Mouse (Mus musculus): ENCODE data around the gene Dpp6. TPM values are rescaled to one million over a fixed set of nuclear protein-coding genes. Genes with fewer than 3 reads are reported as not detected.

Gene Dpp6
- polyA plus RNA-seq, 1 experiment from 2014 or later = 100 TPM

DNA sequence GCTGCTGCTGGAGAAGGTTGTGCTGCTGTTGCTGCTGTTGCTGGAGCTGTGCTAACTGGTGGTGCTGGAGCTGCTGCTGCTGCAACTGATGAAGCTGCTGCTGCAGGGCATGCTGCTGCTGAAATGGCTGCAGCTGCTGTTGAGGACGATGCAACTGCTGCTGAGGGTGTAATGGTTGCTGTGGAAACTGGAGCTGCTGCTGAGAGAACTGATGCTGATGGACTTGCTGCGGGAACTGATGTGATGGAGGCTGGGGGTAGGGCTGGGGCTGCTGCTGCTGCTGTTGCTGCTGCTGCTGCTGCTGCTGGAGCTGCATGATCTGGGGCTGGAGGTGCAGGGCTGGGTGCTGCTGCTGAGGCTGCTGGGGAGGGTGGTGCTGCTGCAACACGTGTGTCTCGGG, 948.8 kb downstream of the Dpp6 start:
- no peak overlapping the region for H3K4me2 ChIP-seq (ENCODE audit: low read depth, low read length)
- no peak overlapping the region for H3K9ac ChIP-seq (replicated peaks; ENCODE audit: low read depth, low read length)
- no peaks in the 10 kb centered on the region for H3K4me1 ChIP-seq (ENCODE audit: control insufficient read depth, insufficient read depth, low read length)
- no peaks in the 10 kb centered on the region for H3K27me3 ChIP-seq (ENCODE audit: control insufficient read depth, insufficient read depth, low read length)
- H3K36me3 ChIP-seq (ENCODE audit: control insufficient read depth, insufficient read depth, low read length) = peaks cover 28% of the 10 kb centered on the region
- no peak overlapping the region for H3K27ac ChIP-seq (ENCODE audit: low read depth, low read length)
- H3K9me3 ChIP-seq (ENCODE audit: control insufficient read depth, low read length) = no peaks in the 10 kb centered on the region
- 76% methylated on average over 4 of the region's 4 CpGs for WGBS
- no peak for ATAC-seq (ENCODE audit: low read depth)
- no peak overlapping the region for H3K4me3 ChIP-seq (ENCODE audit: low read depth, low read length)

- 59% methylated on average over 5 of the region's 5 CpGs for WGBS
- peak; percentile 46; the same call in 1 of the 2 replicates for ATAC-seq (ENCODE audit: low read depth)
- H3K27ac ChIP-seq (ENCODE audit: low read depth, low read length) = no peak overlapping the region
- no peak overlapping the region for H3K4me3 ChIP-seq (ENCODE audit: low read depth, low read length)
- H3K36me3 ChIP-seq (ENCODE audit: control insufficient read depth, insufficient read depth, low read length) = peaks cover 36% of the 10 kb centered on the region
- H3K9me3 ChIP-seq (ENCODE audit: control insufficient read depth, low read length) = no peaks in the 10 kb centered on the region
- H3K4me1 ChIP-seq (ENCODE audit: control insufficient read depth, insufficient read depth, low read length) = no peaks in the 10 kb centered on the region
- no peak overlapping the region for H3K4me2 ChIP-seq (ENCODE audit: low read depth, low read length)
- no peak overlapping the region for H3K9ac ChIP-seq (replicated peaks; ENCODE audit: low read depth, low read length)
- H3K27me3 ChIP-seq (ENCODE audit: control insufficient read depth, insufficient read depth, low read length) = no peaks in the 10 kb centered on the region
Observed at GRCm38 (mm10) chr5:27767948-27768347, 950.9 kb downstream of the Dpp6 start.
